Mouse (Mus musculus): Measurements from ENCODE around the gene Il31. TPM values are rescaled to one million over a fixed set of nuclear protein-coding genes. Genes with fewer than 3 reads are reported as not detected.
A peak's percentile ranks its signal among the peaks of the same experiment; 100 is the strongest.

Il31 gene
- polyA plus RNA-seq, 1 experiment = not detected

DNA sequence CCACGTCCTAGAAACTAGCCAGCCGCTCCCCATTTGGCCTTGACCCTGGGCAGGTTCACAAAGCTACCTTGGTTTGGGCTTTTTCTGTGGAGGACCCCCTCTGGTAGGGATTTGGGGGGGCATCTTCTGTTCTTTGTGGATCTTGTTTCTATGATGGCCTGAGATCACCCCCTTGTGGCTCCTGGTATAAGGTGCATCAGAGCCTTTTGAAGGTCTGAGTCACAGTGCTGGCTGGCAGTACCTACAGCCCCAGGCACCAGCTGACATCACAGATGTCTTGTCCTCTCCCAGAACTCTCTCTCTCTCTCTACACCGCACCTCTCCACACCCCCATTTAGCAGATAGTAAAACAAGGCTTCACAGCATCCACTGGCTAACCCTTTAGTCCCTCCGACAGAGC is 10.4 kb upstream of the Il31 start:
- peaks cover 12% of the 10 kb centered on the region for H3K4me1 ChIP-seq (replicated peaks; ENCODE audit: control insufficient read depth, insufficient read depth, low read length)
- TF ChIP-seq CTCF (IDR thresholded peaks at IDR 0.05; ENCODE audit: borderline replicate concordance, control insufficient read depth, extremely low read depth, insufficient read depth, low read length, poor library complexity) = no peak
- no peak for TF ChIP-seq POLR2A (IDR thresholded peaks at IDR 0.05; ENCODE audit: control insufficient read depth, extremely low read depth, insufficient read depth, low read length, poor library complexity)
- H3K27me3 ChIP-seq (ENCODE audit: control insufficient read depth, insufficient read depth, low read length) = no peaks in the 10 kb centered on the region
- 54% methylated on average over 4 of the region's 4 CpGs for WGBS
- no peaks in the 10 kb centered on the region for H3K36me3 ChIP-seq (ENCODE audit: control insufficient read depth, insufficient read depth, low read length)
- no peak overlapping the region for H3K27ac ChIP-seq (ENCODE audit: control insufficient read depth, insufficient read depth, low read length)
- peak; percentile 32 for DNase-seq
- no peak overlapping the region for H3K4me3 ChIP-seq (ENCODE audit: control insufficient read depth, insufficient read depth, low read length)

- DNase-seq = no peak
- H3K4me1 ChIP-seq (replicated peaks; ENCODE audit: control insufficient read depth, insufficient read depth, low read length) = no peaks in the 10 kb centered on the region
- TF ChIP-seq POLR2A (IDR thresholded peaks at IDR 0.05; ENCODE audit: control insufficient read depth, extremely low read depth, insufficient read depth, low read length, poor library complexity) = no peak
- no peak for TF ChIP-seq CTCF (IDR thresholded peaks at IDR 0.05; ENCODE audit: borderline replicate concordance, control insufficient read depth, extremely low read depth, insufficient read depth, low read length, poor library complexity)
- no peaks in the 10 kb centered on the region for H3K36me3 ChIP-seq (ENCODE audit: control insufficient read depth, insufficient read depth, low read length)
- no peak overlapping the region for H3K27ac ChIP-seq (ENCODE audit: control insufficient read depth, insufficient read depth, low read length)
- WGBS = 64% methylated on average over 9 of the region's 9 CpGs
- H3K4me3 ChIP-seq (ENCODE audit: control insufficient read depth, insufficient read depth, low read length) = no peak overlapping the region
- no peaks in the 10 kb centered on the region for H3K27me3 ChIP-seq (ENCODE audit: control insufficient read depth, insufficient read depth, low read length)
These were observed 646 bp upstream of the Il31 start for GRCm38 (mm10) chr5:123489935-123490334.

GRCm38 (mm10) chr5:123487659-123488395 is 1.5 kb downstream of the Il31 start:
- DNase-seq = no peak
- TF ChIP-seq POLR2A (IDR thresholded peaks at IDR 0.05; ENCODE audit: control insufficient read depth, extremely low read depth, insufficient read depth, low read length, poor library complexity) (no peak), CTCF (IDR thresholded peaks at IDR 0.05; ENCODE audit: borderline replicate concordance, control insufficient read depth, extremely low read depth, insufficient read depth, low read length, poor library complexity) (no peak)
- WGBS = 63% methylated on average over 11 of the region's 11 CpGs

DNA sequence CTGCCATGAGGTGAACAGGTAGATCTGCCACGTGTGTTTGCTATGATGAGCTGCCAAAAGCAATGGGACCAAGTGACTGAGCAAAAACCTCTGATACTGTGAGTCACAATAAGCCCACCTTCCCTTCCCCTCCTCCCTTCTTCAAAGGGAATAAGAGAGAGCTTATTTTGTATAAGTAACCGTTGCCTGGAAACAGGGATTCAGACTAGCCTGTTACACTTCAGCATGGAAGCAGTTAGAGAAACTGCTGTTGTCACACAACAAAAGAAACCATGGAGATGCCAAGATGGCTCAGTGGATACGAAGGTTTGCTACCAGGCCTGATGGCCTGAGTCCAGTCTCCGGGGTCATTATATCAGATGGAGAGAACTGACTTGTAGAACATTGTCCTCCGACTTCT is 15.5 kb downstream of the Il31 start:
- peaks cover 9% of the 10 kb centered on the region for H3K4me1 ChIP-seq (replicated peaks; ENCODE audit: control insufficient read depth, insufficient read depth, low read length)
- no peaks in the 10 kb centered on the region for H3K36me3 ChIP-seq (ENCODE audit: control insufficient read depth, insufficient read depth, low read length)
- no peak for TF ChIP-seq POLR2A (IDR thresholded peaks at IDR 0.05; ENCODE audit: control insufficient read depth, extremely low read depth, insufficient read depth, low read length, poor library complexity)
- TF ChIP-seq CTCF (IDR thresholded peaks at IDR 0.05; ENCODE audit: borderline replicate concordance, control insufficient read depth, extremely low read depth, insufficient read depth, low read length, poor library complexity) = no peak
- no peaks in the 10 kb centered on the region for H3K27me3 ChIP-seq (ENCODE audit: control insufficient read depth, insufficient read depth, low read length)
- H3K27ac ChIP-seq (ENCODE audit: control insufficient read depth, insufficient read depth, low read length) = no peak overlapping the region
- H3K4me3 ChIP-seq (ENCODE audit: control insufficient read depth, insufficient read depth, low read length) = no peak overlapping the region
- 90% methylated on average over 5 of the region's 5 CpGs for WGBS
- DNase-seq = no peak

More at GRCm38 (mm10) chr5:123487659-123488395, 1.5 kb downstream of the Il31 start:
- Histone ChIP-seq H3K4me1 (replicated peaks; ENCODE audit: control insufficient read depth, insufficient read depth, low read length) (no peaks in the 10 kb centered on the region), H3K27me3 (ENCODE audit: control insufficient read depth, insufficient read depth, low read length) (no peaks in the 10 kb centered on the region), H3K27ac (ENCODE audit: control insufficient read depth, insufficient read depth, low read length) (no peak overlapping the region), H3K36me3 (ENCODE audit: control insufficient read depth, insufficient read depth, low read length) (no peaks in the 10 kb centered on the region), H3K4me3 (ENCODE audit: control insufficient read depth, insufficient read depth, low read length) (no peak overlapping the region)

GRCm38 (mm10) chr5:123470784-123471400 is 18.4 kb downstream of the Il31 start:
- peak overlapping the region; percentile 20 for H3K4me3 ChIP-seq (ENCODE audit: control insufficient read depth, insufficient read depth, low read length)
- peaks cover 9% of the 10 kb centered on the region for H3K4me1 ChIP-seq (replicated peaks; ENCODE audit: control insufficient read depth, insufficient read depth, low read length)
- TF ChIP-seq POLR2A (IDR thresholded peaks at IDR 0.05; ENCODE audit: control insufficient read depth, extremely low read depth, insufficient read depth, low read length, poor library complexity) = no peak
- no peak for TF ChIP-seq CTCF (IDR thresholded peaks at IDR 0.05; ENCODE audit: borderline replicate concordance, control insufficient read depth, extremely low read depth, insufficient read depth, low read length, poor library complexity)
- H3K27me3 ChIP-seq (ENCODE audit: control insufficient read depth, insufficient read depth, low read length) = no peaks in the 10 kb centered on the region
- no peak for DNase-seq
- no peaks in the 10 kb centered on the region for H3K36me3 ChIP-seq (ENCODE audit: control insufficient read depth, insufficient read depth, low read length)
- WGBS = 3% methylated on average over 10 of the region's 10 CpGs
- no peak overlapping the region for H3K27ac ChIP-seq (ENCODE audit: control insufficient read depth, insufficient read depth, low read length)

GRCm38 (mm10) chr5:123464638-123465037 is 24.7 kb downstream of the Il31 start:
- 91% methylated on average over 1 of the region's 1 CpGs for whole genome bisulfite sequencing
- no peak for TF ChIP-seq CTCF (IDR thresholded peaks at IDR 0.05; ENCODE audit: borderline replicate concordance, control insufficient read depth, extremely low read depth, insufficient read depth, low read length, poor library complexity)
- no peak for TF ChIP-seq POLR2A (IDR thresholded peaks at IDR 0.05; ENCODE audit: control insufficient read depth, extremely low read depth, insufficient read depth, low read length, poor library complexity)

More at GRCm38 (mm10) chr5:123464638-123465037, 24.7 kb downstream of the Il31 start:
- no peak overlapping the region for H3K27ac ChIP-seq (ENCODE audit: control insufficient read depth, insufficient read depth, low read length)
- DNase-seq = no peak
- H3K36me3 ChIP-seq (ENCODE audit: control insufficient read depth, insufficient read depth, low read length) = no peaks in the 10 kb centered on the region
- H3K27me3 ChIP-seq (ENCODE audit: control insufficient read depth, insufficient read depth, low read length) = no peaks in the 10 kb centered on the region
- H3K4me1 ChIP-seq (replicated peaks; ENCODE audit: control insufficient read depth, insufficient read depth, low read length) = no peaks in the 10 kb centered on the region
- H3K4me3 ChIP-seq (ENCODE audit: control insufficient read depth, insufficient read depth, low read length) = no peak overlapping the region
